Mouse (Mus musculus) skeletal muscle tissue, adult 2 months (tissue): ENCODE results near the gene Fgfr1op.
A peak's percentile ranks its signal among the peaks of the same experiment; 100 is the strongest.
"Not testable (repeated sequence)": the region's sequence is repeated elsewhere in the genome, so short reads cannot be mapped to it uniquely, and the experiment has no call there.

Experiments
- DNase-seq: peaks from one replicate; pipeline ENCODE4 v3.0.0-alpha.2; 2012; ENCODE audit warnings: low read depth, low spot score

The Fgfr1op gene

GRCm38 (mm10) chr17:8164701-8165607, at the start of gene Fgfr1op:
Gene Fgfr1op (plus strand): TSS chr17:8165501.
- DNase-seq, result not testable (repeated sequence)

DNA sequence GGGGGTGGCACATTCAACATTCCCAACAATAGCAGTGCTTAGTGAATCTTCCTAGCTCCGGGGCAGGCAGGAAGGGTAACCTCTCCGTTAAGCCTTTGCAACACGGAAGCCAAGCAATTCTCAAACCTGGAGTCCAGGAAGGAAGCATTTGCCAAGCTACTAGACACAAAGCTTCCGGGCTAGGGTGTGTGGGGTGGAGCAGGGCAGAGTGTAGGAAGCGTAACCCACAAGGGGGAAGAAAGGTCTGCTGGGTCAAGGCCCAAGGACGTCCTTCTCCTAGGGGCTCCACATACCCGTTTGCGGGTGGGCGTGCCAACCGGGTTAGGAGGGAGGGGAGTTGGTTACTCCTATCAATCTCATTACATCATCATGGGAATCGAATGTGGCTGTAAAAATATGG, 48.9 kb upstream of the Fgfr1op start:
- peak; percentile 2 for DNase-seq

DNA sequence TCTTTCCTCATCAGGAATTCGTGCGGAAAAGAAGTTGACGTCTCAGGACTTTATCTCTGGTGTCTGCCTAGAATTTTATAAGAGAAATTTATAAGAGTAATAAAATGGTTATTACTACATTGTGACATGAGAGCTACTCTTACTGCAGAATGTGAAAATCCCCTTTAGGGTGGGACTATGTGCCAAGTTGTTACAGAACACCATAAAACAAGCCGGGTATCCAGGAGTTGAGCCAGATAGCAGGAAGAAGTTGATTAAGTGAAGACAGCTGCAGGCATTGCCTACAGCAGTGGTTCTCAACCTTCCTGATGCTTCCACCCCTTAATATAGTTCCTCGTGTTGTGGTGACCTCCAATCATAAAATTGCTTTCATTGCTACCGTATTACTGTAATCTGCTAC, 48.4 kb upstream of the Fgfr1op start:
- DNase-seq, result not testable (repeated sequence)

GRCm38 (mm10) chr17:8122974-8123373, 42.3 kb upstream of the Fgfr1op start:
- not testable (repeated sequence) for DNase-seq

DNA sequence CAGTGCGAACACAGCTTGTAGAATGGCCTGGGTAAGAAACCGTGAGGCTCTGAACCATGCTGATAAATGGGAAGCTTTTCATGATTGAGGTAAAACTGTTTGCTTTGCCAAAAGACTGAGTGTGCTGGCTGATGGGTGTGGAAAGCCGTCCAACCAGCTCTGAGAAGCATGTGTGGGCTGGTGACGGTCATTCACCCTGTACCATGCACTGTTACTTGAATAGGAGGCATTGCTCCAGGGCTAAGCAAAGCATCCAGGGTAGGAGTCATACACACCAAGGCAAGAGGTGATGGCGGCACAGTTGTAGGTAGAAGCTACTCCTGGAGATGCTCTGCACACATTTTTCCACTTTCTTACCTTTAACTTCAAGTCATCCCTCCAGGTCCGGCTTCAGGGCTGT, 40.7 kb upstream of the Fgfr1op start:
- not testable (repeated sequence) for DNase-seq

DNA sequence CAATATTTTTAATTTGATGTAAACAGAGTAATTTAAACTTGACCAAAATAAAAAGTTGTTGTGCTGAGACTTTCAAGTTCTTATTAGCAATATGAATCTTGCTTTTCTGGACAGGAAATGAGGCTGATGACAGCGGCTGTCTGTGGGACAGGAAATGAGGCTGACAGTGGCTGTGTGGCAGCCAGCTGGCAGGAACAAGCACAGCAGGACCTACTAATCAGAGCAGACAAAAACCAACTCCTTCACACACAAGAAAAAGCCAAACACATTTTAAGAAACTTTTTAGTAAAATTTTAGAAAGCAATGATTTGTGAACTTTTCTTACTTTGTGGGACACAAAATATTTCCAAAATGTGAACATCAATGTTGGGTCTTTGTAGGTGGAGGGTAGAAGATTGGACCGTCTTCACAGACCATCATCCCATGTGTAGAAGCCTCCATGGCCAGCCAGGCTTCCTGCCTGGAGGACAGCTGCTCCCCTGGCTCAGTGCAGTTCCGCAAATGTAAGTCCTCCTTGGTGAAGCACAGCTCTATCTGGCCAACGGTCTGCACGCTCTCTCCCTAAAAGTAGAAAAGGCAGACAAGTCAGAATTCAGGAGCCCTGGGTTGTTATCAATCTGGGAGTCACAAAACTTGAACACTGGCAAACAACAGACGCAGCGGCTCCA, 36.8 kb upstream of the Fgfr1op start:
- DNase-seq, result not testable (repeated sequence)

GRCm38 (mm10) chr17:8129578-8129977, 35.7 kb upstream of the Fgfr1op start:
- not testable (repeated sequence) for DNase-seq

DNA sequence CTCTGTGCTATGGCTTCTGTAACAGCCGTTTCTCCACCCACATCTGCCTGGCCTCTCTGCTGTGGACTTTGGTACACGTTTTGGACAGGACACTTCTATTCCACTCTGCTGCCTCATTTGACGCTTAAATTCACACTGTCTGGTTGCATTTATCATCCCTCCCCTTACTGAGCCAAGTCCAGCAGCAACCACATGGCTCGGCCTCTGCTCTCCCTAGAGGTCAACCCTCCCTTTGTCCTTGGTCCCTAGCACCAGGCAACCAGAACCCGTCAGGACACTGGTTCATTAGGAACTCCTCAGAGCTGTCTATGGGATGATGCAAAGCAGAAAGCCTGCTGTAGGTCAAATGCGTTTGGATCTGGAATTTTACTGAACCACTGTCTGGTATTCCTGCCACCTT, 34.5 kb upstream of the Fgfr1op start:
- DNase-seq, result not testable (repeated sequence)

DNA sequence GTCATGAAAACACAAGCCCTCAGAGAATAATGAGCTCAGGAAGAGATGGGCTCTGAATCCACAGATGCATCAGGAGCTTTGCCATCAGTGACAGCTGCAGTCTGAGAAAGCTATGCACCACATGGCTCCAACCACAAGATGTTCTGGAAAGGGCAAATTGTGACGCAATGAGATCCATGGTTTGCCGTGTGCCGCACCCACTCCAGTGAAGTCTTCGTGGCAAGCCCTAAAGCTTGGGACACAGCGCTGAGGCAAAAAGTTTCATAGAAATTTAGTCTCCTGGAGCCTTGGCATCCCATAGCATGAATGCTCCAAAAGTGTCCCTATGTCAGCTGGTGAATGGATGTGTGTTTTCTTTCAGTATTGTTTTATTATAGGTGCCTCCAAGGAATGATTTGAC, 27.2 kb upstream of the Fgfr1op start:
- DNase-seq, result not testable (repeated sequence)

DNA sequence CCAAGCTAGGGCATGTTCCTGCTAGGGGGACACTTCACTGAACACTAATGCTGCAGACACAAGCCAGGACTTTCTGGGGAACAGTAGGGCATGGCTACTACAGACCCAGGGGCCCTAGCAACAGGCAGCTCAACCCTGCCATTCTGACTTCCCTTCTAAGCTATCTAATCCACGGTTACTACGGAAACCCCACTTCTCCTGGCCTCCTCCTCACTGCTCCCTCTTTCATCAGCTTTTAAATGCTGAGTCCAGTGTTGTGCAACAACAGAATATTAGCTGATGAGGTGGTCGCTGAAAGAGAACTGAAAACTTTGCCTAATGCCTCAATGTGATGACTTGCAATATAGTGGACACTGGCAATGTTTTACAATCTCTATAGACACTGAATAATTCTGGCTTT, 25.1 kb upstream of the Fgfr1op start:
- DNase-seq, result not testable (repeated sequence)

DNA sequence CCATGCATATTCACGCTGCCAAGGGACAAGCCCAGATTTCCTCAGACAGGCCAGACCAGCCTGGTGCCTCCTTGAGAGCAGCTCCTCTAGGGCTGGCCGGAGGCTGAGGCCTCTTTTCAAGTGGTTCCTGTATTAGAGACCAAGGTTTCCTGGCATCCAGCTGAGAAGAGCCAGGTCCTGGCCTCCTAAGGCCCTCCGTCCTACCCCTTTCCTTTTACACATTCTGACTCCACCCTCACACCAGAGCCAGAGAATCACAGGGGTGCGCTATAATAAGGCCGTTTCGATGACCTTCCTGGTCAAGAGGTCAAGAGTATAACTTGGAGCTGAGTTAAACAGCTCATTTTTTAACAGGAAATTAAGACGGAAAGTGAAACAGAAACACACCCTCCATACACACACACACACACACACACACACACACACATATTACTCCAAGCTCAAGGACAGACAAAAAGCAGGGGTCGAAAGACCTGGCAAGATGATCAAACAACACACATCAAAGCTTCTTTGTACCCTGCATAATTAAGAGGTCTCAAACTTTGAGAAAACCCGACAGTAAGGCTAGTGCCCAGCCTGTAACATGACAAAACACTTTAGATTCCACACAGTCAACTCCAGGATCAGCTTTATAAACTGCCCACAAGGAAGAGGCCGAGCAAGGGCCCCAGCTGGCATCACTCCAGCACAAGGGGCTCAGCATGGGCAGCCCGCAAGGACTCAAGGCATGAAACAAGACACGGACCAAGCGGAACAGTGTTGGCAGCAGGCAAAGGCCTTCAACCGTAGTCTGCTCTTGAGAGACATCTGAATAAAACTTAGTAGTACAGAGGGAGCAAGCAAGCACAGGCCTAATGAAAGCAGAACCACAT, 21.3 kb upstream of the Fgfr1op start:
- not testable (repeated sequence) for DNase-seq

GRCm38 (mm10) chr17:8146931-8147330, 18.4 kb upstream of the Fgfr1op start:
- peak; percentile 32 for DNase-seq

- DNase-seq, result not testable (repeated sequence)
Observed at GRCm38 (mm10) chr17:8147439-8148316, 17.6 kb upstream of the Fgfr1op start, which contains the start of the genes Gm49673 and Rnaset2a. Gene Gm49673 (minus strand): TSS chr17:8147788. Gene Rnaset2a (minus strand): TSS chr17:8148097.

DNA sequence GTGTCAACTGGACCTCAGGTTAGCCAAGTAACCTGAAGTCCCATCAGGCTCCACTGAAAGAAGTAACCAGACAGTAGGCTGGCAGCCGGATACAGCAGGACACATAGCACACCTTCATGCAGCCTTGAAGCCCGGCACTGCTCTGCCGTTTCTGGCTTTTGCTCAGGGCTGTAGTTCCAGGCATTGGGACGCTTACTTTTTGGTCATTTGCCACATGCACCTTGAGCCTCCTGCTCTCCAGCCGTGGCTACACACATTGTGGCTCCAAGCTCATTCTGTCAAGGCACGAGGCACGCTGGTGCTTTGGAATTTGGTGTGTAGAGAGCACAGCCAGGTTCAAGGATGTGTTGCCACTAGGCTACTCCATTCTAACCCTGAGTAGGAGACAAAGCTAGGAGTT, 10.3 kb upstream of the Fgfr1op start:
- DNase-seq, result not testable (repeated sequence)

DNA sequence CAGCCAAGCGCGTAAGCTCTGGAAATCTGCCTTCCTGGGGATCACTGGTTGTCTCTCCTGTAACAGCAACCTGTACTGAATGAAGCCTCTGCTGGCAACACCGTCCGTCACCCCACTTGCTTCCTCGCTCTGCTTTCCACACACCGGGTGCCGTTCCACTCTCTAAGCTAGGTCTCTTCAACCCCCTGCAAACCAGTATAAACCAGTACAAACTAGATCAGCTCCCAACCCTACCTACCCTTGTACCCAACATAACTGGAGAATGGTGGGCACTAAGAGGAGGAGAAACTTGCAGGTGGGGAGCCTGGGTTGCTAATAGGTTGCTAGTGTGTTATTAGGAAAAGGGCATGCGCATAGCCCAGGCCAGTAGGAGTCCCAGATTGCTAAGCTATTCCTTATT, 9.3 kb upstream of the Fgfr1op start:
- DNase-seq, result not testable (repeated sequence)

GRCm38 (mm10) chr17:8158627-8159026, 6.7 kb upstream of the Fgfr1op start:
- DNase-seq, result not testable (repeated sequence)

DNA sequence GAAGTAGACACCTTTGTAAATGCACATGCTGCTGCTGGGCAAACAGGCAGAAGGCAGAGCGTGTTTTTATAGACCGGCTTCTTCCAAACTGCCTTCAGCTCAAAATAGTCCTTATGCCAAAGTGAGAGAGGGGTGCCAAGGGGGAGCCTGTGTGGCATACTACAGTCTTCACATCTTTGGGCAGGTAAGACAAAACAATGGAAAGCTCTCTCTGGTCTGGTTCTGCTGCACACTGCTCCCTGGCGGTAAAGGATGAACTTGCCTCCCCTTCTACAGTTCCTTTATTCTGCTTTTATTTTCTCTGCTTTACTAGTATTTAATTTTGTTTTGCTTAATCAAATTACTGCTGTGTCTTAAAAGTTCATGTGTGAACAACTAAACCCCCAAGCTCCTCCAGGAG, 4.3 kb upstream of the Fgfr1op start:
- not testable (repeated sequence) for DNase-seq

DNA sequence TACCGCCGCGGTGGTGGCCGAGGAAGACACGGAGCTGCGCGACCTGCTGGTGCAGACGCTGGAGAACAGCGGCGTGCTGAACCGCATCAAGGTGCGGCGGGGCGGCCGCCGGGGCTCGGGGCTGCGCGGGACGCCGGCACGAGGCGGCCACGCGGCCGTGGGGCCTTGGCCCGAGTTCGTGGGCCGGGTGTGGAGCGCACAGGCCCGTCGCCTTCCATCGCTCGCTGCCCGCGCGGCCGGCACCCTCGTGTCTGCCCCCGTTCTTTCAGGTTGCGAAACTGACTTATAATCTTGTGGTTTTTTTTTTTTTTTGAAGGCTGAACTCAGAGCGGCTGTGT, 276 bp downstream of the Fgfr1op start:
- DNase-seq, result not testable (repeated sequence)

GRCm38 (mm10) chr17:8165977-8166376, 676 bp downstream of the Fgfr1op start:
- not testable (repeated sequence) for DNase-seq

GRCm38 (mm10) chr17:8166454-8166853, 1.2 kb downstream of the Fgfr1op start:
- DNase-seq, result not testable (repeated sequence)

DNA sequence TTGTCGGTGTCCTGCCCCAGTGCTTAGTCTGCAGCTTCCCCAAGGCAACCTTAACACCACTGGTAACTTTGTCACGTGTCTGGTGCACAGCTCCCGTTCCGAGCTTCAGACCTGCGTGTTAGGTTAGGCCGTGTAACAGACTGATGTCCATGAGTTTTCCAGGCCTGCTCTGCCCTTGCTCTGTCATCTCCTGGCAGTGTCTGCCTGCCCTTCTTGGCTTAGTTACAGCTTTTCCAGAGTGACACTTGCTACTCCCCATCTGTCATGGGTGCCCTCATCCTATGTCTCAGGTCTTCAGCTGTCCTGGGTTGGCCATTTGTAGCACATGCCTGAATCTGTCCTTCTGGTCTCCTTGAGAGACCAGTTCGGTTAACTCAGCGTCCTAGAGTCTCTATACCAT, 2.1 kb downstream of the Fgfr1op start:
- DNase-seq, result not testable (repeated sequence)
